Mouse (Mus musculus) limb, embryonic 14.5 days (tissue): ENCODE data around the gene 5330417H12Rik. TPM values are rescaled to one million over a fixed set of nuclear protein-coding genes. Genes with fewer than 3 reads are reported as not detected.
A peak's percentile ranks its signal among the peaks of the same experiment; 100 is the strongest.

Source experiments
- ATAC-seq: fragments of 200-750 bp; cut with Nextera tagmentation; 2 replicates; pipeline ENCODE4 v1.8.0; 2017; ENCODE audit warnings: low read depth, moderate number of reproducible peaks, moderate TSS enrichment; ENCODE audit not compliant: low FRiP score
- DNase-seq: peaks from one replicate; pipeline ENCODE4 v3.0.0-alpha.2; 2015; ENCODE audit warnings: low spot score
- H3K27ac ChIP-seq: fragments of 300-500 bp; sonication (generic); replicated peaks from 2 replicates; pipeline ENCODE4 v1.5.1; 2014; ENCODE audit warnings: low read depth, mild to moderate bottlenecking, low read length, moderate library complexity, mixed read lengths
- H3K27me3 ChIP-seq: fragments of 300-500 bp; sonication (generic); 2 replicates; pipeline ENCODE4 v1.6.1; 2014; ENCODE audit warnings: low read length, mixed read lengths; ENCODE audit not compliant: control insufficient read depth, insufficient read depth
- H3K36me3 ChIP-seq: fragments of 300-500 bp; sonication (generic); 2 replicates; pipeline ENCODE4 v1.6.1; 2014; ENCODE audit warnings: mild to moderate bottlenecking, low read length, moderate library complexity, mixed read lengths; ENCODE audit not compliant: control insufficient read depth, insufficient read depth
- H3K4me1 ChIP-seq: fragments of 300-500 bp; sonication (generic); 2 replicates; pipeline ENCODE4 v1.6.1; 2014; ENCODE audit warnings: antibody characterized with exemption, low read length, mixed read lengths; ENCODE audit not compliant: control insufficient read depth, insufficient read depth
- H3K4me2 ChIP-seq: fragments of 300-500 bp; sonication (generic); replicated peaks from 2 replicates; pipeline ENCODE4 v1.6.1; 2014; ENCODE audit warnings: low read depth, mild to moderate bottlenecking, low read length, moderate library complexity; ENCODE audit not compliant: severe bottlenecking
- H3K4me3 ChIP-seq: fragments of 300-500 bp; sonication (generic); replicated peaks from 2 replicates; pipeline ENCODE4 v1.5.1; 2014; ENCODE audit warnings: low read length
- H3K9ac ChIP-seq: fragments of 300-500 bp; sonication (generic); 2 replicates; pipeline ENCODE4 v1.6.1; 2014; ENCODE audit warnings: mild to moderate bottlenecking, low read depth, low read length, moderate library complexity; ENCODE audit not compliant: severe bottlenecking
- H3K9me3 ChIP-seq: fragments of 300-500 bp; sonication (generic); 2 replicates; pipeline ENCODE4 v1.6.1; 2016; ENCODE audit warnings: low read length; ENCODE audit not compliant: control insufficient read depth
- POLR2A ChIP-seq: fragments of 200-500 bp; IDR thresholded peaks from 2 replicates; pipeline ENCODE4 v1.8.0; 2012; ENCODE audit warnings: inconsistent platforms, mild to moderate bottlenecking, moderate library complexity, borderline replicate concordance; ENCODE audit not compliant: insufficient read depth, insufficient read length; ENCODE audit errors: extremely low read depth
- WGBS: fragments of 180-500 bp; shearing (Covaris S2); extraction: QIAGEN DNeasy Blood & Tissue Kit; methylation state at CpG from one replicate; pipeline ENCODE4 v1.1.7; 2014; 5-methylcytosine and 5-hydroxymethylcytosine counted together
- polyA plus RNA-seq, 2 experiments: library from polyadenylated mRNA; depleted of rRNA in 1 of 2; stranded (reverse) in 1 of 2; unstranded in 1 of 2; fragments of >200 nt; fragmentation: Nextera tagmentation in 1 of 2; extraction: Ambion mirVana in 1 of 2; gene quantifications; 2 replicates each; pipeline versions ENCODE4 v1.2.1 to v1.2.3; 2012 to 2014

5330417H12Rik gene
- polyA plus RNA-seq, 2 experiments, result not detected

GRCm38 (mm10) chr7:107593904-107594303, 31.1 kb downstream of the 5330417H12Rik start:
- Histone ChIP-seq H3K4me1 (peaks cover 4% of the 10 kb centered on the region), H3K27ac (no peak overlapping the region), H3K9ac (no peak overlapping the region), H3K27me3 (no peaks in the 10 kb centered on the region), H3K4me3 (peak overlapping the region; percentile 53; the same call in 1 of the 2 replicates), H3K9me3 (no peaks in the 10 kb centered on the region), H3K36me3 (peaks cover 19% of the 10 kb centered on the region), H3K4me2 (peak overlapping the region; percentile 91; the same call in 1 of the 2 replicates)
- ATAC-seq (no peak; the same call in 1 of the 2 replicates), DNase-seq (no peak)
- 30% methylated on average over 7 of the region's 7 CpGs for WGBS
- no peak for TF ChIP-seq POLR2A

DNA sequence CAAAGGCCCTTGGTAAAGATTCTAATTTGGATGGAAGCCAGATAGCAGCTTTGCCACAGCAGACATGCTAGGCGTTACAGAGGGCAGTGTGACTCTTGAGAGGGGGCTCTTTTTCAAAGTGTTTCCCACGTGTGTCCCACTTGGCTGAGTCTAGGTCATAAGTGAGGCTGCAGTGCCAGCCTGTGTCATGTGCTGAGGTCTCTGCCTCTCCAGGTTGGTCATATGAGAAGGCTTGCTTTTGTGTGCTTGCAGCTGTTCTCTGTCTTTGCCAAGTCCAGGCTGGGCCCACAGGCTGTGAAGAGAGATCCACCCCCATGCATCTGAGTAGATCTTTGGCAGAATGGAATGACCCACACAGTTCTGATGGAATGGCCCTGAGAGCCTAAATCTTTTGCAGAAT, 32.3 kb downstream of the 5330417H12Rik start:
- peak; percentile 25 for DNase-seq
- WGBS, result 49% methylated on average over 2 of the region's 2 CpGs
- Histone ChIP-seq H3K27me3 (no peaks in the 10 kb centered on the region), H3K27ac (no peak overlapping the region), H3K4me3 (no peak overlapping the region), H3K4me2 (no peak overlapping the region), H3K4me1 (peaks cover 4% of the 10 kb centered on the region), H3K36me3 (peaks cover 19% of the 10 kb centered on the region), H3K9ac (no peak overlapping the region), H3K9me3 (no peaks in the 10 kb centered on the region)
- ATAC-seq, result peak; percentile 56
- TF ChIP-seq POLR2A, result no peak

GRCm38 (mm10) chr7:107574276-107574675, 50.7 kb downstream of the 5330417H12Rik start:
- ATAC-seq (no peak), DNase-seq (no peak)
- Histone ChIP-seq H3K9ac (no peak overlapping the region), H3K9me3 (0 out of 2 replicates have a peak, but pooled peaks cover 2% of the 10 kb centered on the region), H3K36me3 (peaks cover 54% of the 10 kb centered on the region), H3K27me3 (no peaks in the 10 kb centered on the region), H3K4me2 (no peak overlapping the region), H3K27ac (no peak overlapping the region), H3K4me1 (peaks cover under 1% of the 10 kb centered on the region), H3K4me3 (no peak overlapping the region)
- no peak for TF ChIP-seq POLR2A
- WGBS, result 76% methylated on average over 3 of the region's 3 CpGs

Other genes starting within 250 kb of the 5330417H12Rik start
- 23.0 and 23.9 TPM in 2 replicates for gene Olfml1, start 57.7 kb downstream of the 5330417H12Rik start, polyA plus RNA-seq (2012; rRNA removed)
- 38.5 and 40.4 TPM in 2 replicates for gene Olfml1, start 57.7 kb downstream of the 5330417H12Rik start, polyA plus RNA-seq (2014; fragmentation: Nextera tagmentation; extraction: Ambion mirVana)
- 13.3 and 14.4 TPM in 2 replicates for gene Ppfibp2, start 30.0 kb downstream of the 5330417H12Rik start, polyA plus RNA-seq (2012; rRNA removed)
- gene Ppfibp2, start 30.0 kb downstream of the 5330417H12Rik start, polyA plus RNA-seq (2014; fragmentation: Nextera tagmentation; extraction: Ambion mirVana), result 12.9 and 14.4 TPM in 2 replicates
- 0.14 and 0.33 TPM in 2 replicates for gene Cyb5r2, start 132.9 kb upstream of the 5330417H12Rik start, polyA plus RNA-seq (2012; rRNA removed)
- gene Cyb5r2, start 132.9 kb upstream of the 5330417H12Rik start, polyA plus RNA-seq (2014; fragmentation: Nextera tagmentation; extraction: Ambion mirVana), result 0.23 and 0.32 TPM in 2 replicates
- not detected in 2 replicates for gene Ovch2, start 176.0 kb upstream of the 5330417H12Rik start, polyA plus RNA-seq (2012; rRNA removed)
- not detected in 2 replicates for gene Ovch2, start 176.0 kb upstream of the 5330417H12Rik start, polyA plus RNA-seq (2014; fragmentation: Nextera tagmentation; extraction: Ambion mirVana)
- not detected in 2 replicates for gene Olfr467, start 187.1 kb upstream of the 5330417H12Rik start, polyA plus RNA-seq (2012; rRNA removed)
- gene Olfr467, start 187.1 kb upstream of the 5330417H12Rik start, polyA plus RNA-seq (2014; fragmentation: Nextera tagmentation; extraction: Ambion mirVana), result not detected in 2 replicates
- not detected in 2 replicates for gene Olfr469, start 200.4 kb upstream of the 5330417H12Rik start, polyA plus RNA-seq (2012; rRNA removed)
- gene Olfr469, start 200.4 kb upstream of the 5330417H12Rik start, polyA plus RNA-seq (2014; fragmentation: Nextera tagmentation; extraction: Ambion mirVana), result not detected in 2 replicates
- not detected in 2 replicates for gene Olfr470, start 222.3 kb upstream of the 5330417H12Rik start, polyA plus RNA-seq (2012; rRNA removed)
- gene Olfr470, start 222.3 kb upstream of the 5330417H12Rik start, polyA plus RNA-seq (2014; fragmentation: Nextera tagmentation; extraction: Ambion mirVana), result not detected in 2 replicates